Mouse (Mus musculus): Measurements from ENCODE around the gene Jade3. TPM values are rescaled to one million over a fixed set of nuclear protein-coding genes. Genes with fewer than 3 reads are reported as not detected.

Jade3 gene
- polyA plus RNA-seq, 1 experiment, result 1.5 TPM

Other genes starting within 250 kb of the Jade3 start
- gene Slc9a7, start 133.9 kb upstream of the Jade3 start, polyA plus RNA-seq (2012; ENCODE audit: insufficient read depth, insufficient read length, missing spikeins), result not detected in 2 replicates
- 6.5 and 12.0 TPM in 2 replicates for gene Rp2, start 61.2 kb upstream of the Jade3 start, polyA plus RNA-seq (2012; ENCODE audit: insufficient read depth, insufficient read length, missing spikeins)
- not detected in 2 replicates for gene Rgn, start 124.1 kb downstream of the Jade3 start, polyA plus RNA-seq (2012; ENCODE audit: insufficient read depth, insufficient read length, missing spikeins)
- 9.5 and 11.8 TPM in 2 replicates for gene Rbm10, start 191.8 kb downstream of the Jade3 start, polyA plus RNA-seq (2012; ENCODE audit: insufficient read depth, insufficient read length, missing spikeins)
- gene Ndufb11, start 191.9 kb downstream of the Jade3 start, polyA plus RNA-seq (2012; ENCODE audit: insufficient read depth, insufficient read length, missing spikeins), result 1,190 and 1,234 TPM in 2 replicates
- gene Uba1, start 232.6 kb downstream of the Jade3 start, polyA plus RNA-seq (2012; ENCODE audit: insufficient read depth, insufficient read length, missing spikeins), result 125 and 140 TPM in 2 replicates